Mouse (Mus musculus): Measurements from ENCODE around the gene Mllt1. TPM values are rescaled to one million over a fixed set of nuclear protein-coding genes. Genes with fewer than 3 reads are reported as not detected.

Gene Mllt1
- total RNA-seq (2022), result 10 to 100 TPM; 19.5 to 24.2 (median 21.8) TPM

DNA sequence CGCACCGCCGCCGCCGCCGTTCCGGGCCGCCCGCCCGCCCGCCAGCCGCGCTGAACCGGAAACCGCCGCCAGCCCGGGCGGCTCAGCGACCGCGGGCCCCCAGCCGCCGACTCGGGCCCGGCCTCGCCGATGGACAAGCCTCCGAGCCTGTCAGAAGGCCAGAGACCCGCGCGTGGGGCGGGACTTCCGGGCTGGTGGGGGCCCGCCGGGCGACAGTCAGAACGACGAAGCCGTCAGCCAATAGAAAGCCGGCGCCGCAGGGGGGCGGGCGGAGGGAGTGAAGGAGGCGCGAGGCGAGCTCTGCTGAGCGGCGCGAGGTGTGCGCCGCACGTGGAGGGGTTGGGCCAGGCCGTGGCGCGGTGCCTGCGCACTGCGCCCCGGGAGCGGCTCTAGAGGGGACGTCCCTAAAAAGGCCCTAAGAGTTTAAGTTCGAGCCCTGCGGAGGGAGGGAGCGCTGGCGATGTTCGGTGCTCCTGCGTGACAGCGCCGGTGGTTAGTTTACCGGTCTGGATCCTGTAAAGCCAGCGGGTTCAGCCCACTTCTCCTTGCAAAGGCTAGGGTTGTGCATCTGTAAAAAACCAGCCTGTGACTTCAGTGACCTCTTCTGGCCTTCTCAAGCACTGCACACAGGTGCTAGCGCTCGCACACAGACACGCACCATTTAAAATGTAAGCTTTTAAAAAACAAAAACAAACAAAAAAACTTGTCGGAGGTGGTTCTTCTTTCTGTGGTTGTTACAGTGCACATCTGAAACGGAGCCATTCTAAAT, at the start of gene Mllt1:
TSS of gene Mllt1 (minus strand) at position 53 of the 769 bp plus-strand sequence.
- DNase-seq (ENCODE audit: low spot score in 2 of 2), result peak; percentile 97

DNA sequence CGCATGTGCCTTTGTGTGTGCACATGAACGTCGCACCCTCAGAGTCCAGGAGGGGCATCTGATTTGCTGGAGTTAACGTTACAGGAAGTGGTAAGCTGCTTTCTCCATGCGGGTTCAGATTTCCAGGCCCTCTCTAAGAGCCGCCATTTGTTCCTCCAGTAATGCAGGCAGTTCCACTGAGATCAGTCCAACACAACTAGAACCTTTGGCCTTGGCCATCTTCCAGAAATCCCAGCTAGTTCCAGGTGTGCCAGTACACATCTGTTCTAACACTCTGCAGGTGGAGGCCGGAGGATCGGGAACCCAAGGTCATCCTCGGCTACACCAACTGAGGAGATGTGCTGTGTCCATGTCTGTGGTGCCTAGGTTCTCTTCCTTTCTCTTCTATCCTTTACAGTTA, 49.7 kb upstream of the Mllt1 start:
- no peak for DNase-seq (ENCODE audit: low spot score in 2 of 2)

DNA sequence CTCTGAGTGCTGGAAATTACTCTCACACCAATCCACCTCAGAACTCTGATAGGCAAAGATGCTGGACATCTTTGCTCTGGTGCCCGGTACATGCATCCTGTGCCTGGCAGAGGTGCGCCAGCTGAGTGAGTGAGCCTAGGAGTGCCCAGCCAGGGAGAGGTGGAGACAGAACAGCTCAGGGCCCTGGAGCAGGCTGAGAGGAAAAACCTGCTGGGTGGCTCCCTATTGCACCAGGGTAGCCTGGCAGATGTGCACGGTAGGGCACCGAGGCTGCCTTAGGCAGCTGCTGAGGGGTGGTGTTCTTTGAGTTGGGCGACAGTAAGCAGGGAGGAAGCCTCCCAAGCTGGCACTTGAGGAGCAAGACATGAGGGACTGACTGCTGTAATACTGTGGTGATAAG, 46.8 kb upstream of the Mllt1 start, which contains the start of gene Acer1:
TSS of gene Acer1 (minus strand) at position 114 of the 400 bp plus-strand sequence.
- no peak for DNase-seq (ENCODE audit: low spot score in 2 of 2)

DNA sequence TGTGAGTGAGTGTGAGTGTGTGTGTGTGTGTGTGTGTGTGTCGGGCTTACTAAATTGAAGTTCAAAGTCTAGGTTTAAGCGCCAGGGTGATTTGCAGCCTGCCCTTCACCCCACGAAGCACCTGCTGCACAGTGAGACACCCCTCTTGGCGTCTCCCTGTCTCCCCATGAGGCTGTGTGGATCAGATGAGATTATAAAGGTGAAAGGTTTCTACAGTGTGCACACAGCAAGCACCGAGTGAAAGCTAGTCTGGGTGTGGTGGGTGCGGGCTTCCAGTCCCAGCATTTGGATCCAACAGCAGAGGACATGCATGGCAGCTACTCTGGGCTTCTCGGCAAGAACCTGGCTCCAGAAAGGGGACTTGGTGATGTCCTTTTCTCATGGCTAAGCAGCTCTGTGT, 45.8 kb upstream of the Mllt1 start:
- DNase-seq (ENCODE audit: low spot score in 2 of 2), result no peak

DNA sequence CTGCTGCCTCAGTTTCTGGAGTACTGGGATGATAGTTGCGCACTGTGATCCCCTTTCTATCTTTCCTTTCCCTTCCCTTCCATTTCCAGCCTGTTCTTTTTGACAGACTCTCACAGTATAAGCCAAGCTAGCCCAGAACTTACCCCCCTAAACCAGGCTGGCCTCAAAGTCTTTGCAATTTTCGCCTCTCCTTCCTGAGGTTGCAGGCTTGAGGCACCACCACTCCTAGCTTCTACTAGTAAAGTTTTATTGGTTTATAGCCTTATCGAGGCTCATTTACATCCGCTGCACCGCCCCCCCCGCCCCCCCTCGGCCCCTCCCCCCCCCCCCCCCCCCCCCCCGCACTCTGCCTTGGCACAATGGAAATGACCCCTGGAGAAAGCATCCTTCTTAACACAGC, 44.3 kb upstream of the Mllt1 start:
- no peak for DNase-seq (ENCODE audit: low spot score in 2 of 2)

DNA sequence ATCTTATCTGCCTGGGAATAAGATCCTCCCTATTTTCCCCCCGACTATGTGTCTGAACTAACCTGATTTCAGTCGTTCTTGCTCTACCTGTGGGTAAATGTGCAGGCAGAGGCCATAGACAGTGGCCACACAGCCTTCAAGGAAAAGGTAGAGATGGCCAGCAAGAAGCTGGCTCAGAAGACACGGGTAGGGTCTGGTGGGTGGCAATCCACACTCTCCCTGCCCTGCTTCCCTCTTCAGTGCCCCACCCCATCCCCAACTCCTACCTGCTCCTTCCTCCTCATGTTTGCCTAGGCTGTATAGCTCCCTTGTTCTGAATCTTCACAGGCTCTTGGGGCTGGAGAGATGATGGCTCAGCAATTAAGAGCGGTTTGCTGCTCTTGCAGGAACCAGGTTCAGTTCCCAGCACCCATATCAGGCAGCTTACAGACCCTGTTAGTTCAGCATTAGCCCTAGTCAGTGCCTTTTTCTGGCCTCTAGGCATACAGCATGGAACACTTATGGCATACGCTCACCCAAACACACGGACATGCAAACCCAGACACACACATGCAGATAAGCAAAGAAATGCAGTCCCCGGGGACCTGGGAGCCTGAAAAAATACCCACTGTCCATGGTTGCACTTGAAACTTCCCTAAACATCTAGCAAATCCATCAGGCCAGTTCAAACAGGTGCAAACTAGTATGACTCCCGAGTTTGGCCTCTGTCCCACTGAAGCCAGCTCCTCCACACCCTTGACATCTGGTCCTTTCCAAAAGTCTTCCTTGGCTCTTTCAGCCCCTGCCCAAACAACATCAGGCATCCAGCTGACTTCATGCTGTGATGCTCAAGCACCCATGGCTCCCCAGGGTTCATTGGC, 41.5 kb upstream of the Mllt1 start:
- DNase-seq (ENCODE audit: low spot score in 2 of 2), result no peak

DNA sequence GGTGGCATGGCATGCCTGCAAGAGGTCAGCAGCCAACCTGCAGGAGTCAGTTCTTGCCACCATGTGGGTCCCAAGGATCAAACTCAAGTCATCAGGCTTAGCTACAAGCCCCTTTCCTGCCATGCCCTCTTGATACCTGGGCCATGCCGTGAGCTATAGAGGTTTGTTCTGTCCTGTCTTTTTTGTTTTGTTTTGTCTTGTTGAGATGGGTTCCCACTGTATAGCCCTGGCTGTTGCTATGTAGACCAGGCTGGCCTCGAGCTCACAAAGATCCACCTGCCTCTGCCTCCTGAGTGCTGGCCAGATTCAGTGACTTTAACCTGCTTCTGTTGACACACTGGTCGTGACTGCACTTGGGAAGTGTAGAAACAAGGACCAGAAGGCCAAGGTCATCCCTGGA, 40.2 kb upstream of the Mllt1 start:
- DNase-seq (ENCODE audit: low spot score in 2 of 2), result no peak

DNA sequence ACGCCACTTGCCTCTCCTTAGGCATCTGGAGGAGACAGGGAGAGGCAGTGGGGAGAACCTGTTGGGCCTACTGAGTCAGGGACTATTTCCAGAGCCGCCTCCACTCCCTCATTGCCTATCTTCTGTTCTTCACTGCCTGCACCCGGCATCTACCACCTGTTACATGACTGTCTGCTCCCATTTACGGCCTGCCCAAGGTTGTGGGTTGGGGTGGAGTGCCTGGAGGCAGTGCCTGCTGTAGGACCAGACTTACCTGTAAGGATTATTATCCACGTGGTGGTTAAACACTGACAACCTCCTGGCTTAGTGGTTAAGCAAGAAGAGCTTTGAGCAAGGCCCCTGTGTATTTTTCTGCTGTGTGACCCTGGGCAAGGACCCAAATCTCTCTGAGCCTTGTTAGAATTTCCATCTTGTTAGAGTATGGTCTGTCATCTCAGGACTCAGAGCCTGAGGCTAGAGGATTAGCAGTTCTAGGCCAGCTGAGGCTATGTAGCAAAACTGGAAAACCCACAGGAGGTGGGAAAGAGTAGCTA, 39.6 kb upstream of the Mllt1 start:
- DNase-seq (ENCODE audit: low spot score in 2 of 2), result no peak

DNA sequence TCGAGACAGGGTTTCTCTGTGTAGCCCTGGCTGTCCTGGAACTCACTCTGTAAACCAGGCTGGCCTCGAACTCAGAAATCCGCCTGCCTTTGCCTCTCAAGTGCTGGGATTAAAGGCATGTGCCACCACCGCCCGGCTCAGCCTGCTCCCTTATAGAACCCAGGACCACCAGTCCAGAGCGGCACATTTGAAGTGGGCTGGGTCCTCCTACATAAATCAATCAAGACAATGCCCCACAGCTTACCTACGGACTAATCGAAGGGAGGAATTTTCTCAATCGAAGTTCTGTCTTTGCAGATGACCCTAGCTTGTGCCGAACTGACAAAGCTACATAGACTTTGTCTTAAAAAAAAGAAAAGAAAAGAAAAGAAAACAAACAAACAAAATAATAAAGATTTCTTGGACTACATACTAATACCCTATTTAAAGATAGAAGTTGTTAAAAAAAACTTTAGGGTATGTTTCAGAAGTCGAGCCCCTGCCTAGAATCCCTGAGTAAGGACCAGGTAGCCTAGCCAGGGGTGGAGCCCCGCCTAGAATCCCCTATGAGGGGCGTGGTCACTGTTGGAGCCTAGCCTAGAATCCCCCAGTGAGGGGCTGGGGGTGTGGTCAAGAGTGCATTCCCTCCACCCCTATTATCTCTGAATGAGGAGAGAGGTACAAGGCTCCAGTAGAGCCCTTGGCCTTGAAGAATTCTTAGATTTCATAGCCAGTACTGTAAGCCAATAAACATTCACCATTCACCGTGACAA, 38.9 kb upstream of the Mllt1 start:
- no peak for DNase-seq (ENCODE audit: low spot score in 2 of 2)

DNA sequence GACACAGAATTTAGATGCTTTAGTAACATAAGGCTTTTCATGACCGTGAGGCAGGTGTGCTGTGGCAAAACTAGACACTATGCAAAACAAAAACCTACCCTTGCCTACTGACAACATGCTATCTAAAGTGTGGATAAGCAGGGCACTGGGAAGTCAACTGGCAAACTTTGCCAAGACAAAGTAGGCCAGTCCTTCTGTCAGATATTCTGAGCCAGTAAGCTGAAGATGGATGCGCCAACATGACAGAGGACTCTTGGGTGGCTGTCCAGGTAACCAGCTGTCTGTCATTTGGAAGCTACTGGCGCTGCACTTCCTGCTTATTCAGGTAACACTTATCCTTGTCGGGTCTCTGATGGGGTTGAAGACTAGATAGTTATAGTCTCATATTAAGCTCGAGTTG, 34.9 kb upstream of the Mllt1 start:
- DNase-seq (ENCODE audit: low spot score in 2 of 2), result no peak

DNA sequence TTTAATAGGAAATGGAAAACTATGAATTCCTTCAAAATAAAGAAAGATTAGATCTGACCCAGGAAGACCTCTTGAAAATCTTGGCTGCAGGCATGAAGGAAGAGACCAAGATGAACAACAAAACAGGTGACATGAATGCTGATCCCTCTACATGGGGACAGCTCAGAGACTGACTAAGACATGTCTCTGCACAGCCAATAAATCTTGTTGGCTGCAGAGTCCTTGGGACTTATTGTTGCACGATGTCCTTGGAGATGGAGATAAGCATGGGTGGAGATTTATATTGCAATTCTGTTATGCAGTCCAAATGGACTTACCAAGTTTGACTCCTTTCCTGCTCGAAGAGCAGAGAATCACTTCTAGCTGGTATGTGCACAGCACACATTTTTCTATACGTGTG, 34.1 kb upstream of the Mllt1 start:
- DNase-seq (ENCODE audit: low spot score in 2 of 2), result no peak

DNA sequence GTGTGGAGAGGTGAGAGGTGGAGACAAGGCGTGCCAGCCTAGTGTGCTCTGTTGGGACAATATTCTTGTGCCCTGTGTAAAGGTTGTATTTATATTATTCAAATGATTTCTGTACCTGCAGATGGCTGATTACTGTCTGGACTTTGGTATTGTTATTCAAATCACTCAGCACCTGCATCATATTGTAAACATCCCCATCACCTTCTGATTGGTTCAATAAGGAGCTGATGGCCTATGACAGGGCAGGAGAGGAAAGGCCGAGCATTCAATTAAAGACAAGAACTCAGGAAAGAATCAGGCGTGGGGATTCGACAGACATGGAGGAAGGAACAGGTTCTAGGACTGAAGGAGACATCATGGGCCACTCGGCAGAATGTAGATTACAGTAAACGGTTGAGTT, 28.4 kb upstream of the Mllt1 start:
- no peak for DNase-seq (ENCODE audit: low spot score in 2 of 2)

DNA sequence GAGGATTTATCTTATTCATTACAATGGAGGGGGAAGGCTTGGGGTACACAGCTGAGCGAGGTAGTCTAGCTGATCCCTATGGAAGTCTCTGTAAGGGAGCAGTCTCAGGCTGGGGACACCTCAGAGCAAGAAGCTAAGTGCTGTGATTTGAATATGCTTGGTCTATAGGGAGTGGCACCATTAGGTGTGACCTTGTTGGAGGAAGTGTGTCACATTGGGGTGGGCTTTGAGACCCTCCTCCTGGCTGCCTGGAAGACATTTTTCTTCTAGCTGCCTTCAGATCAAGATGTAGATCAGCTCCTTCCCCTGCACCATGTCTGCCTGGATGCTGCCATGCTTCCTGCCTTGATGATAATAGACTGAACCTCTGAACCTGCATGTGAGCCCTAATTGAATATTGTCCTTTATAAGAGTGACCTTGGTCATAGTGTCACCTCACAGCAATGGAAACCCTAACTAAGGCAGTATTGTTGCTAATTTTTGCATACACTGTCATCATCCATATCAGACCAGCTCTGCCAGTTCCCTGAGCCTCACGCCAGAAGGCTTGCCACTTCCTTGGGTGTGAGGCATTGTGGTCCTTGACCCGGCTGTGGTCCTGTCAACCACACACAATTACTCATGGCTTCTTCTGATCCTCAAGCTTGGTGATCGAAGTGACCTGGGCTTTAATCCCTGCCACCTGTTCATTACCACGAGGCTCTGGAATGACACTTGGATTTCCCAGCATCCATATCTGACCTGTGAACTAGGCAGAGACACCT, 27.6 kb upstream of the Mllt1 start:
- DNase-seq (ENCODE audit: low spot score in 2 of 2), result no peak

DNA sequence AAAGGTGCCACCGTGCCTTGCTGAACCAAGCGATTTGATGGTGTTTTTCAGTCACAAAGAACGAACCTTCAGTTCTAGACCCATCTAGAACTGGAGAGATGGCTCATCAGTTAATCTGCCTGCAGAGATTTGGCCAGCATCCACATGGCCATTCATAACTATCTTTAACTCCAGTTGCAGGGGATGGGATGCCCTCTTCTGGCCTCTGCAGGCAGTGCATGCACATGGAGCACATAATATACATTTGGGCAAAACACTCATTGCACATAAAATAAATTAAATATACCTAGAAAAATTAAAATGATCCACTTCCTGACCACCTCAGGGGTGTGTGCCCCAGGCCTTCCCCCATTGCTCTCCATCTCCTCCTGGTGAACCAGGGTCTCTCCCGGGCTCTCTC, 26.7 kb upstream of the Mllt1 start:
- DNase-seq (ENCODE audit: low spot score in 2 of 2), result no peak

DNA sequence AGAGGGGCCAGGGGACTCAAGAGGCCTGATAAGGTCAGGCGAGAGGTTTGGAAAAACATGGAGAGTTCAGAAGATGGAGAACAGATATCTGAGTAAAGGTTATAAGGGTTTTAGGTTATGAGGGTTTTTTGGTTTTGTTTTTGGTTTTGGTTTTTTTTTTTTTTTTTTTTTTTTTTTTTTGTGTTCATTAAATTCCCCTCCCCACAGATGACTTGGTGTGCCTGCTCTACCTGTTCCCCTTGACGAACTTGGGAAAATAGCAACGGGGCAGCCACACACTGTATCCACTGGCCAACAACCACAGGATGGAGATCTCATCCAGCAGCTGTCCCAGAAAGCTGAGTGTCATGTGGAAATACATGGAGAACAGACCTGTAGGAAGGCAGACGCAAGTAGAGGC, 23.5 kb upstream of the Mllt1 start:
- no peak for DNase-seq (ENCODE audit: low spot score in 2 of 2)

DNA sequence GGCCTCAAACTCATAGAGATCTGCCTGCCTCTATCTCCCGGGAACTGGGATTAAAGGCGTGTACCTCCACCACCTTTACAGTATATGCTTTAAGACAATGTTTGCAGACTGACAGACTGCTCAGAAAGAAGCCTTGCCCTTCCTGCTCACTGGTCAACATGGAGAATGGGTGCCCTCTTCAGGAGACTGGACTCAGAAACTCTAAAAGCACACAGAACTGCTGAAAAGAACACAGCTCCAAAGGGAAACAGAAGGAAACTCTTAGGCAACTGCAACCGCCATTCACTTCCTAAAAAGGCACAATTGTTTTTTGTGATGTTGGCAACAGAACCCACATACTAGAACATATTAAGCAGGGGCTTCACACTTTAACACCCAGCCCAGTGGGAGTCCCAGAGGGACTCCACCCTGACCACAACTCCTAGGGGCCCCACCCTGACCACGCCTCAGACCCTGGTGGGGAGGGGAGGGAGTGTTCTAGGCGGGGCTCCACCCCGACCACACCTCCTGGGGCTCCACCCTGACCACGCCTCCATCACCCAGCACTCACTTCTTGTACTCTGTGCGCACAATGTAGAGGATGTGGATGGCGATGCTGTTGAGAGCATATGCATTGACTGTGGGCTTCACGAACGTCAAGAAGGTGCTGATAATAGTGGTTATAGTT, 22.7 kb upstream of the Mllt1 start:
- no peak for DNase-seq (ENCODE audit: low spot score in 2 of 2)

DNA sequence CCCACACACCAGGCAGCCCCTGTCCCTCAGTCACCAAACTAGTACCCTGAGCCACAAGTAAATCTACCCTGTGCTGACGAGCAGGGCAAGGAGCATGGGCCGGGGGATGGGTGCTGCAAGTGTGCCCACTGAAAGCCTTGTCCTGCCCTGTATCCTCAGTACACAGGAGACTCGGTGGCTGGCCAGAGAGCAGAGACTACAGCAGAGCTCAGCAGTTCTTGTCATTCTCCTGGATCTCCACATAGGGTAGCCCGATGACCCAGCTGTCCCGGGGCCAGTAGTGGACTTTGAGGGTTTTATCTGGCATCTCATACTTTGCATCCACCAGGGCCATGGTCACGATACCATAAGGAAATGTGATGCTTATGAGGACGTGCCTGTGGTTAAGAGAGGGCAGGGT, 19.7 kb upstream of the Mllt1 start:
- no peak for DNase-seq (ENCODE audit: low spot score in 2 of 2)

DNA sequence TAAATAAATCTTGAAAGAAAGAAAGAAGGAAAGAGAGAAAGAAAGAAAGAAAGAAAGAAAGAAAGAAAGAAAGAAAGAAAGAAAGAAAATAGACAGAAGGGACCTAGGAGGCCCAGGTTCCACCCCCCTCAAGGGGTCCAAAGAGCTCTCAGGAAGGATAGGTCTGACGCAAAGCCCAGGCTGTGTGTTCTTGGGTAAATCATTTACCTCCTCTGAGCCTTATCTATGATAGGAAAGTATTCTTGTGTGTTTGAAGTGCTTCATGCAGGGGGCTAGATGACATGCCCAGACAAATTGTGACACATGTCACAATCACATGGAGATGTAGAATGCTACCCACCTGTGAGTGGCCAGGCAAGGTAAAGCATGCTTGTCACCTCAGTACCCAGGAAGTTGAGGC, 17.4 kb upstream of the Mllt1 start:
- no peak for DNase-seq (ENCODE audit: low spot score in 2 of 2)

DNA sequence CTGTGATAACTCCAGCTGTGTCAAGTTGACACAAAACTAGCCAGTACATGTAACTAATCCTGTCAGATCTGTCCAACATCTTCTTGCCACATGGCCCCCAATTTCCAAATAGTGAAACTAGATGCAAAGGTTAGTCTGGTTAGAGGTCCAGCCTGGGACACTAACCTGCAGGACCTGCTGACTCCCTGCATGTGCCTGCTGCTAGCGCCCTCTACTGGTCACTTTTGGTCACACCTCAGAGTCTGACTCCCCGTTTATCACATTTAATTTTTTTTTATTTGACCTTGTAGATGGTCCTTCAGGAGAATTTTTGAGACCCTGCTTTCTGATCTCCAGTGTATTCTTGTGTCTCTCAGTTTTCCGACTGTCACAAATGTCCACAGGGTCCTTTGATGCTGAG, 15.7 kb upstream of the Mllt1 start:
- DNase-seq (ENCODE audit: low spot score in 2 of 2), result peak; percentile 33 to 40

DNA sequence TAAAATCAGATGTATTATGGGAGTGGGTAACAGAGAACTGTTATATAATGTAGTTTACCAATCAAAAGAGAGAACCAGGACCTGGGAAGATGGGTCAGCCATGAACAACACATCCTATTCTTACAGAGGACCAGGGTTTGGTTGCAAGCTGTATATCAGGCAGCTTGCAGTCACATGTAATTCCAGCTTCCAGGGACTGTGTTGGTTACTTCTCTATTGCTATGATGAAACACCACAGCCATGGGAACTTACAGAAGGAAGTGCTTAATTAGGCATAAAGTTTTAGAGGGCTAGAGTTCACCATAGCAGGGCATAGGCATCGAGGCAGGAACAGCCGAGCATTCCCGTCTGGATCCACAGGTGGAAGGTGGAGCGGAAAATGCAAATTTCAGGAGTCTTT, 3.5 kb upstream of the Mllt1 start:
- no peak for DNase-seq (ENCODE audit: low spot score in 2 of 2)

All from gastrocnemius, adult 8-10 months (tissue).